In the genomic region with DNA sequence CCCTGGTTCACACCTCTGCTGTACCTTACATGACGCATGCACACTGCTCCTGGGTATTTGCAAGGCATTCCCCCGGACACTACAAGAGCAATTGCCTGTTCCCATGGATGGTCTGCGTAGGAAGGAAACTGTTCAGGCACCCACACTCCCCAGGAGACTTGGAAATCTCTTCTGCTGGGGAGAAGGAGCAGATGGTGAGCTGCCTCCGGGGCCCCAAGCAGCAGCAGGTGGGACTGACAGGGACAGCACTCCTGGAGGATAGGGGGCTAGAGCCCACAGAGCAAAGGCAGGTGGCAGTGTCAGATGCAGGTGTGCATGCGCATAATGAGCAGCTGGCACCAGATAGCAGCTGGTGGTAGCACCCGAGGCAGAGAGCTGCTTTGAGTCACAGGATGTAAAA, we compare ENCODE assay signal across 11 mouse cellular contexts.
DNase-seq lines count a peak whose midpoint lies in the region; ATAC-seq and TF ChIP-seq lines count a peak whose summit lies in the region.
"Had no signal": no experiment of that assay in that cellular context is flagged by ENCODE, and none has a peak within 500 bp of the region (broad histone marks: within the 10 kb centered on the region; RNA-seq: fewer than 3 reads in every experiment).

No protein-coding gene starts in this region.

- in situ Hi-C loops in ES-E14 (cut with MboI; ENCODE audit: low sequenced_read_pairs in 2 of 2, unreplicated experiment in 2 of 2) = no loop called here

- H3K4me1 ChIP-seq in ES-E14 (ENCODE audit: control insufficient read depth in 2 of 2, insufficient read depth in 2 of 2, low read length in 2 of 2, poor library complexity in 1 of 2) = no peaks in the 10 kb centered on the region
- H3K4me1 ChIP-seq: liver, embryonic 12.5 days had no signal

- H3K36me3 ChIP-seq in ES-E14 (ENCODE audit: control insufficient read depth, insufficient read depth, low read length, poor library complexity, severe bottlenecking) = no peaks in the 10 kb centered on the region
- H3K36me3 ChIP-seq: liver, embryonic 12.5 days had no signal

- ATAC-seq in erythroblast, adult 5-6 weeks (replicated peaks; ENCODE audit: low FRiP score, poor library complexity, severe bottlenecking) = no peak
- ATAC-seq: liver, embryonic 12.5 days had no signal

- no peaks in the 10 kb centered on the region for H3K9me3 ChIP-seq in ES-E14 (ENCODE audit: control insufficient read depth, insufficient read depth, low read depth, low read length)
- H3K9me3 ChIP-seq: liver, embryonic 12.5 days had no signal

- DNase-seq in A20 (ENCODE audit: low read depth, low spot score) = peak; percentile 57
- DNase-seq in ES-E14 (ENCODE audit: low read depth, low spot score) = no peak
- peak; percentile 74 for DNase-seq in layer of hippocampus, adult 9-11 months
- peak; percentile 73 for DNase-seq in right cerebral cortex, postnatal 25 days
- no peak for DNase-seq in adrenal gland, postnatal 25 days
- no peak for DNase-seq in heart, adult 18-20 months
- DNase-seq: cerebellum, postnatal 14 days; heart, postnatal 14 days; kidney, postnatal 14 days had no signal

- H3K4me3 ChIP-seq in ES-E14 (ENCODE audit: insufficient read depth in 1 of 2, low read depth in 1 of 2, low read length in 2 of 2, poor library complexity in 1 of 2, severe bottlenecking in 1 of 2) = no peak overlapping the region
- H3K4me3 ChIP-seq: liver, embryonic 12.5 days had no signal

- H3K27ac ChIP-seq in ES-E14 (ENCODE audit: insufficient read depth, low read depth, low read length, poor library complexity, severe bottlenecking) = peak overlapping the region; percentile 18; the same call in 1 of the 2 replicates
- H3K27ac ChIP-seq: liver, embryonic 12.5 days had no signal

- no peak overlapping the region for H3K9ac ChIP-seq in ES-E14 (ENCODE audit: insufficient read depth, low read depth, low read length, poor library complexity, severe bottlenecking)
- H3K9ac ChIP-seq: liver, embryonic 12.5 days had no signal

TF ChIP-seq in ES-E14, 5 proteins besides CTCF, POLR2A, EP300 and RAD21:
- TF ChIP-seq HCFC1 (IDR thresholded peaks at IDR 0.05; ENCODE audit: borderline replicate concordance, insufficient read depth, low read length) = no peak
- no peak for TF ChIP-seq CHD2 (IDR thresholded peaks at IDR 0.05; ENCODE audit: low read depth, low read length)
- TF ChIP-seq ZNF384 (IDR thresholded peaks at IDR 0.05; ENCODE audit: low read depth, low read length) = no peak
- TF ChIP-seq ZC3H11A (IDR thresholded peaks at IDR 0.05; ENCODE audit: borderline replicate concordance, low read depth, low read length) = no peak
- no peak for TF ChIP-seq MAFK (IDR thresholded peaks at IDR 0.05; ENCODE audit: insufficient read depth, low read depth, low read length)

Comparison
In these comparisons a context has a peak if more than half of its experiments do, and no peak if none do; other contexts are left out.
1. DNase-seq: peak in A20 (single experiment), layer of hippocampus, adult 9-11 months (single experiment) and right cerebral cortex, postnatal 25 days (single experiment); none in ES-E14 (single experiment), adrenal gland, postnatal 25 days (single experiment) and heart, adult 18-20 months (0 of 2).